Mouse (Mus musculus): ENCODE data around the gene Taldo1.

Taldo1 gene

GRCm38 (mm10) chr7:141391625-141392551, at the start of gene Taldo1:
Gene Taldo1, plus strand, starts transcription at chr7:141392199.
- peak; percentile 99 for DNase-seq (ENCODE audit: low read depth, low spot score)

- DNase-seq (ENCODE audit: low read depth, low spot score): no peak
These were observed 48.8 kb upstream of the Taldo1 start for GRCm38 (mm10) chr7:141343230-141343629.

GRCm38 (mm10) chr7:141343696-141344095, 48.3 kb upstream of the Taldo1 start:
- DNase-seq (ENCODE audit: low read depth, low spot score): no peak

GRCm38 (mm10) chr7:141344787-141345186, 47.2 kb upstream of the Taldo1 start:
- no peak for DNase-seq (ENCODE audit: low read depth, low spot score)

GRCm38 (mm10) chr7:141351061-141351460, 40.9 kb upstream of the Taldo1 start:
- peak; percentile 42 for DNase-seq (ENCODE audit: low read depth, low spot score)

- peak; percentile 35 for DNase-seq (ENCODE audit: low read depth, low spot score)
These were observed 36.9 kb upstream of the Taldo1 start for GRCm38 (mm10) chr7:141355051-141355450.

GRCm38 (mm10) chr7:141355626-141356326, 36.2 kb upstream of the Taldo1 start:
- peak; percentile 58 for DNase-seq (ENCODE audit: low read depth, low spot score)

- DNase-seq (ENCODE audit: low read depth, low spot score): no peak
These were observed 35.0 kb upstream of the Taldo1 start for GRCm38 (mm10) chr7:141356971-141357370.

- peak; percentile 38 for DNase-seq (ENCODE audit: low read depth, low spot score)
These were observed 30.5 kb upstream of the Taldo1 start for GRCm38 (mm10) chr7:141361510-141361909.

- peak; percentile 80 for DNase-seq (ENCODE audit: low read depth, low spot score)
These were observed 28.8 kb upstream of the Taldo1 start for GRCm38 (mm10) chr7:141363106-141363751.

- no peak for DNase-seq (ENCODE audit: low read depth, low spot score)
These were observed 28.3 kb upstream of the Taldo1 start for GRCm38 (mm10) chr7:141363752-141364125.

- DNase-seq (ENCODE audit: low read depth, low spot score): no peak
These were observed 27.5 kb upstream of the Taldo1 start for GRCm38 (mm10) chr7:141364349-141365048.

GRCm38 (mm10) chr7:141365049-141365445, 27.0 kb upstream of the Taldo1 start:
- no peak for DNase-seq (ENCODE audit: low read depth, low spot score)

- DNase-seq (ENCODE audit: low read depth, low spot score): peak; percentile 53
These were observed 24.6 kb upstream of the Taldo1 start for GRCm38 (mm10) chr7:141367358-141367757.

- DNase-seq (ENCODE audit: low read depth, low spot score): no peak
These were observed 22.1 kb upstream of the Taldo1 start for GRCm38 (mm10) chr7:141369918-141370317.

GRCm38 (mm10) chr7:141371942-141372595, 19.9 kb upstream of the Taldo1 start:
- peak; percentile 57 for DNase-seq (ENCODE audit: low read depth, low spot score)

- DNase-seq (ENCODE audit: low read depth, low spot score): peak; percentile 92
These were observed 18.4 kb upstream of the Taldo1 start for GRCm38 (mm10) chr7:141373611-141374010.

- DNase-seq (ENCODE audit: low read depth, low spot score): peak; percentile 61
These were observed 17.6 kb upstream of the Taldo1 start for GRCm38 (mm10) chr7:141374399-141374798.

GRCm38 (mm10) chr7:141379584-141379983, 12.4 kb upstream of the Taldo1 start:
- peak; percentile 68 for DNase-seq (ENCODE audit: low read depth, low spot score)

GRCm38 (mm10) chr7:141381068-141381835, 10.7 kb upstream of the Taldo1 start:
- no peak for DNase-seq (ENCODE audit: low read depth, low spot score)
